Mouse (Mus musculus) neutrophil, adult 5-6 weeks (primary cell): ENCODE data around the gene Tor2a. TPM values are rescaled to one million over a fixed set of nuclear protein-coding genes. Genes with fewer than 3 reads are reported as not detected.

Experiments
- ATAC-seq: fragments of 151-379, 151-347 bp; 2 replicates; pipeline ENCODE4 v1.8.0; 2017; ENCODE audit warnings: mild to moderate bottlenecking, moderate TSS enrichment; ENCODE audit not compliant: insufficient number of reproducible peaks, poor library complexity, low FRiP score, severe bottlenecking; ENCODE audit errors: extremely low read depth
- total RNA-seq: library from RNA; stranded (forward); fragments of 200-1000 nt; gene quantifications from 2 replicates; pipeline ENCODE4 v1.2.3, GENCODE M21; 2017

The Tor2a gene
- total RNA-seq, 1 experiment from 2014 or later: 31.1 TPM

DNA sequence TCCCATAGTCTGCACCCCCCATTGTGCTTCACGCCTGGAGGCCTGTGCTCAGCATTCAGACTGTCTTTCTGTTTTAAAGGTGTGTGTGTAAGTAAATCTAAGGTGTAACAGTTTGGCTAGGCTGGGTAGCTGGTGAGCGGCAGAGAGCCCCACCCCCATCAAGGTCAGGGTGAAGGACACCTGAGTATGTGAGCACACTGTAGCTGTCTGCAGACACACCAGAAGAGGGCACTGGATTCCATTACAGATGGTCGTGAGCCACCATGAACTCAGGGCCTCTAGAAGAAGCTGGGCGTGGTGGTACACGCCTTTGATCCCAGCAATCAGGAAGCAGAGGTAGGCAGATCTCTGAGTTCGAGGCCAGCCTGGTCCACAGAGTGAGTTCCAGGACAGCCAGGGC is 24.7 kb downstream of the Tor2a start:
- no peak for ATAC-seq

DNA sequence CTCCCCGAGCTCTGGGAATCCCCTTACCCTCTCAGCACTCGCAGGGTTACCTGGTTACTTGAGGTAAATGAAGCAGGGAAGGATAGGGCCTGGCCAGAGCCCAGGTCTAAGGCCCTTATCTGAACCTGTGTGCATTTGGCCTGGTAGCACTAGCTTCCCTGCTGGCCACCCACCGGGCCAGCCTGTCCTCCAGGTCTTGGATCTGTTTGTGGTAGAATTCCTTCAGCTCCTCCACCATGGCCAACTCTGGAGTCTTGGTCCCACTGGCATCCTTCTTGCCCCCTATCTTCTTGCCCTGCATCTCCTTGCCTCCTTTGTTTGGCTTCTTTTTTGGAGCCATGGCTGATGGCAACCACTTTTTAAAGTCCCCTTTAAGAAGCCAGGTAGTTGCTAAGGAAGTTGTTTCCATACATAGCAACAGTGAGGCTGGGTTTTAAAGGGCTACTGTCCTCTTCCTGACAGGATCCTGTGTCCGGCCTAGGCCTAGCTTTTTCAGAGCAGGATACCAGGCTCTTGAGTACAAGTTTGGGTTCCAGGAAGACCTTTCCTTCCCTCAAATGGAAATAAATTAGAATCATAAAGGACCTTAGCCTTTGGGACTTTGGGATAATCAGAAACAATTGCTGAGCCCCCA is 27.1 kb downstream of the Tor2a start, which contains the start of gene Cfap157:
Gene Cfap157, minus strand, starts transcription at position 381 of the 634 bp plus-strand sequence.
- ATAC-seq: no peak

DNA sequence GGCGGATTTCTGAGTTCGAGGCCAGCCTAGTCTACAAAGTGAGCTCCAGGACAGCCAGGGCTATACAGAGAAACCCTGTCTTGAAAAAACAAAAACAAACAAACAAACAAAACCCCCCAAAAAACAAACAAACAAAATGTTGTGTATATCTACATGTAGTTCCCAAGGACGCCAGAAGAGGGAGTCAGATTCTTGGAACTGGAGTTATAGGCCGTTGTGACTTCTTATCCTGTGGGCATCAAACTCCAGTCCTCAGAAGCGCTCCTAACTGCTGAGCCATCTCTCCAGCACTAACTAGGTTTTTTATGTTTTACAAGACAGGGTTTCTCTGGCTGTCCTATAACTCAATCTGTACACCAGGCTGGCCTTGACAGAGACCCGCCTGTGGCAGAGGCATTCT is 30.1 kb downstream of the Tor2a start:
- ATAC-seq: no peak

DNA sequence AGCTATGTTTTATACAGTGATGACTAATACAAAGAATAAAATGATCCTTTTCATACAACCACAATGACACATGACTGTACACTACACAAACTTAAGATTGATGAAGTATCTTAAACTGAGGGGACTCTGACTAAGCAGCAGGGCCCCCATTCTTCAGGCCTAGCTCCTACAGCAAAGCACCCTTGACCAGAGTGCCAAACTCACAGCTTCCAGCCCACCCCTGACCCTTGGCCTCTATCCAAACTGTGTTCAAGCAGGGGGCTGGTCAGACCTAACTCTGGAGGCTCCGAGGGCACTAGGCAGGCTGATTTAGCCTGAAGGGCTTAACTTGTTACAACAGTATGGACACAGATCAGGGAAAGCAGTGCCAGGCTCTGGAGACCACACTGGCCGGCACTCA is 31.5 kb downstream of the Tor2a start:
- no peak for ATAC-seq

DNA sequence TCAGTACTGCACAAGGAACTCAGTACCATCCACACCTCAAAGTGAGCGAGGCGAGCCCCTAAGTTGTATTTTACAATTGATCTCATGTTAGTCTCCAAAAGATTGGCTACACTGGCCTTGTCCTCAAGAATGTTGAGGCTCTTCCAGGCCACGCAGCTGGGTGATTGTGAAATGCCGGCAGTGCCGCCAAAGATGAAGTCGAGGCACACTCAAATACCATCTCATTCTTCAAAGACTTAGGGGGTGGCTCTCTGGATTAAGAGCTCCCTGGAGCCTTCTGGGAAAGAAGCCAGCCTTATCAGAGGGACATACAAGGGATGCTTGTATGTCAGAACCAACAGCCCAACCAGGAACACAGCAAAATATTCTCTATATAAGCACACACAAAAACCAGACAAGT is 34.3 kb downstream of the Tor2a start:
- ATAC-seq: no peak

DNA sequence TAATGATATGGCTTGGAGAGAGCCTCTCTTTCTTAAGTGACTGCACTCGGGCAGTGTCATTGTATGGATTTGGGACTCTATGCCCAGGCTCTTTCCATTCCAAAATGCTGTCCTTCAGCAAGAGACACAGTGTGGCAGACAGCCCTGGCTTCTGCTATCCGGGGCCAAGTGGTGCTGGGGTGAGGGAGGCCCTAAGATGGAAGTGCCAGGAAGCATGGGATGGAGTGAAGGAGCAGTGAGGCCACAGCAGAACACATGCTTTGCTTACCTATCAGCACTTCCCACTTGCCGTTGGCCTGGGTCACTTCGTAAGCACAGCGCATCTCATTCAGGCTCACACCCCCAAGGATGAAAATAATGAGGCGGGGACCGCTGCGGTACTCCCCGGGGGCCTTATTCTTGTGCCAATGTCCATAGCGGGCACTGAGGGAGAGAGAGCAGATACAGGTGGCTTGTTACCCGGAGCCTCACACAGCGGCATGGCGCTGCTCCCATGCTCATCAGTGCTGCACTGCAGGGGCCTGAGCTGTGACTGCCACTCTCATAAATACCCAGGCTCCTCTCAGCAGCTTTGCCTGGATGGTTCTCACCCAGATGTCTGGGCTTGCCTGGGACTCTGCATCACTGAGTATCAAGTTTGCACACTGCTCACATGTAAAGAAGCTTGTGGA is 38.8 kb downstream of the Tor2a start:
- ATAC-seq: no peak

DNA sequence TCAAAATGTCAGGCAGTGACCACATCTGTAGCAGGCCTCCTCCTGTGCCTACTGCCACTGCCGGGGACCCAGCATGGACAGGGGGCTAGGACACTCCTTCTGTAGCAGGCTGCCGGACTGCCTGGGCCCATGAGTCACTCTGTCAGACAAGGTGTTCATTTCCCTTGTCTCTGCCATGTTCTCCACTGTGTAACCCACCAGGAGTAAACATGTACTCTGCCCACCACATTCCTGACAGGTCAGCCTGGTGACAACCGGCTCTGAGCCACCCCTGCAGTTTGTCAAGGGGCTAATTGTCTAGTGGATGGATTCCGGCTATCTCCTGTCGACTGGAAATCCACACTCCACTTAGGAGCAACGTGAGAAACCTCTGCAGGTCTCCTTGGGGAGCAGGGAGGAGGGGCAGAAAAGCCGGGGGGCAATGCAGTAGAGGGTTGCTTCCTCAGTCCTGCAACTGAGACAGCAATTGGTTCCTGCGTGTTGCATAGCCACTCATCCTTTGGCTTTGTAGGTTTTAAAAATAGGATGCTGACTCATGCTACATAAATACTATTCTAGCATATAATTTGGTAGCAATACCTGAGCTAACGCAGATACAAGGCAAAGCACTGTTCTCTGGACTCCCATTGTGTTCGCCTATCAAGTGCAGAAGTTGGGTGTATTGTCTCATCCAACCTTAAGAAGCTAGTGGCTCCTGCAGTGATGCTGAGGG is 41.4 kb downstream of the Tor2a start:
- no peak for ATAC-seq

DNA sequence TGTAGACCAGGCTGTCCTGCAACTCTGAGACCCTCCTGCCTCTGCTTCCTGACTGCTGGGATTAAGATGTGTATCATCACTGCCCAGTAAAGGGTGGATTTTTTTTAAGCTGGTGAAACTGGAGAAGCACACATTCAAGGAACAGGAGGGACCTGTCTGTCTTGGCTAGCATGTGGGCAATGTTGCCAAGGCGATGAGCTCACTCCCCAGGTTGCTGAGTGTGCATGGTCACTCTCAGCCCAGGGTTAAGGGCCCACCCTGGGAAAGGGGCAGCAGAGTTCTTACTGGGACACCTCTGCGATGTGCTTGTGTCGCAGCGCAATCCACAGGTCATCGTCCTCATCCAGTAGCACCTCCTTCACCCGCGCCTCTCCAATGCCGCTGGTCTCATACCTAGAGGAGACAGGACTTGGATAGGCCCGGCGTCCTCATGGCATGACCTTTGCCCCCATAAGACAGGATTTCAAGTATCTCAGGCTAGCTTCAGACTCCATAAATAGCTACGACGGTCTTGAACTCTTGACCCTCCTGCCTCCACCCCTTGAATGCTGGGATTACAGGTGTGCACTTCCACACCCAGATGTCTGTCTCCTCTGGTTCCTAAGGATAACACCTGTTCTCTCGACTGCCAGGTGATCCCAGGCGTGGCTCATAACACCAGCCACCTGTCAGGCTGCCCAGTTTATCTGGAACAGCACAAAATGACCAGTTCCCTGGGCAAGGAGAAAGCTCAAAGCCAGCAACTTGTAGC is 52.0 kb downstream of the Tor2a start:
- no peak; the same call in 1 of the 2 replicates for ATAC-seq

Other genes starting within 250 kb of the Tor2a start
- 36.8 and 38.4 TPM in 2 replicates for gene Fam102a, start 221.9 kb upstream of the Tor2a start, total RNA-seq
- gene Dpm2, start 186.4 kb upstream of the Tor2a start, total RNA-seq: 38.6 and 47.6 TPM in 2 replicates
- 1.3 and 1.4 TPM in 2 replicates for gene Pip5kl1, start 182.4 kb upstream of the Tor2a start, total RNA-seq
- not detected in 2 replicates for gene 9430097D07Rik, start 181.6 kb upstream of the Tor2a start, total RNA-seq
- 13.6 and 16.9 TPM in 2 replicates for gene St6galnac4, start 170.1 kb upstream of the Tor2a start, total RNA-seq
- 4.7 and 5.4 TPM in 2 replicates for gene St6galnac6, start 157.5 kb upstream of the Tor2a start, total RNA-seq
- gene Ak1, start 135.5 kb upstream of the Tor2a start, total RNA-seq: not detected in 2 replicates
- 0.25 TPM in 1 of 2 replicates, not detected in the other for gene Eng, start 110.6 kb upstream of the Tor2a start, total RNA-seq
- gene Fpgs, start 53.1 kb upstream of the Tor2a start, total RNA-seq: 9.0 and 10.1 TPM in 2 replicates
- 97.2 and 121 TPM in 2 replicates for gene Cdk9, start 44.2 kb upstream of the Tor2a start, total RNA-seq
- 151 and 152 TPM in 2 replicates for gene Sh2d3c, start 36.2 kb upstream of the Tor2a start, total RNA-seq
- gene 6330409D20Rik, start 16.2 kb upstream of the Tor2a start, total RNA-seq: not detected in 2 replicates
- gene Ttc16, start 18.4 kb downstream of the Tor2a start, total RNA-seq: 0.12 and 0.47 TPM in 2 replicates
- 2.0 TPM in 1 of 2 replicates, not detected in the other for gene Ptrh1, start 18.6 kb downstream of the Tor2a start, total RNA-seq
- not detected in 2 replicates for gene Cfap157, start 27.2 kb downstream of the Tor2a start, total RNA-seq
- 2.3 and 3.3 TPM in 2 replicates for gene Stxbp1, start 90.0 kb downstream of the Tor2a start, total RNA-seq
- gene Fam129b, start 118.9 kb downstream of the Tor2a start, total RNA-seq: 6.1 and 9.7 TPM in 2 replicates
- gene Rpl12, start 204.3 kb downstream of the Tor2a start, total RNA-seq: 1,202 and 1,236 TPM in 2 replicates
- 13.5 and 14.9 TPM in 2 replicates for gene Lrsam1, start 204.4 kb downstream of the Tor2a start, total RNA-seq
- 1.2 TPM in 2 replicates for gene Slc2a8, start 224.8 kb downstream of the Tor2a start, total RNA-seq